Mouse (Mus musculus): ENCODE measurements around the gene Ccdc171.

- TF ChIP-seq CTCF (IDR thresholded peaks at IDR 0.05) (peak; percentile 52), EP300 (IDR thresholded peaks at IDR 0.05) (no peak)
These were observed 199.8 kb downstream of the Ccdc171 start for GRCm38 (mm10) chr4:83725136-83725535.

All from lung, postnatal 0 days (tissue).